Mouse (Mus musculus) cerebellum, adult 2 months (tissue): Measurements from ENCODE around the gene Foxi3.

Experiments
- CTCF ChIP-seq: fragments of 200-500 bp; IDR thresholded peaks from 2 replicates; pipeline ENCODE4 v1.5.1; 2011; ENCODE audit warnings: low read depth, mild to moderate bottlenecking, control low read depth, low read length, moderate library complexity, borderline replicate concordance; ENCODE audit not compliant: insufficient read depth
- POLR2A ChIP-seq: fragments of 200-500 bp; IDR thresholded peaks from 2 replicates; pipeline ENCODE4 v1.6.1; 2011; ENCODE audit warnings: low read length, control low read depth, borderline replicate concordance; ENCODE audit not compliant: insufficient read depth

GRCm38 (mm10) chr6:71004161-71004560, 47.8 kb downstream of the Foxi3 start:
- TF ChIP-seq CTCF (no peak), POLR2A (no peak)
